Mouse (Mus musculus): Measurements from ENCODE around the gene Pla2g4a. TPM values are rescaled to one million over a fixed set of nuclear protein-coding genes. Genes with fewer than 3 reads are reported as not detected.

The Pla2g4a gene
- 2.0 and 2.2 TPM in 2 replicates for polyA plus RNA-seq (2021; fragmentation: Nextera tagmentation)
- long read RNA-seq, experiment 1, transcript Pla2g4a-201 (18 exons, 2,856 nt) = major isoform, 20 of 24 reads
- long read RNA-seq, experiment 1, partial matches to known transcripts = 1 of 24 reads
- long read RNA-seq, experiment 1, other reads (novel, unspliced or antisense) = 3 of 24 reads
- long read RNA-seq, experiment 2, partial matches to known transcripts = 1 of 4 reads
- long read RNA-seq, experiment 2, other reads (novel, unspliced or antisense) = 1 of 4 reads

DNA sequence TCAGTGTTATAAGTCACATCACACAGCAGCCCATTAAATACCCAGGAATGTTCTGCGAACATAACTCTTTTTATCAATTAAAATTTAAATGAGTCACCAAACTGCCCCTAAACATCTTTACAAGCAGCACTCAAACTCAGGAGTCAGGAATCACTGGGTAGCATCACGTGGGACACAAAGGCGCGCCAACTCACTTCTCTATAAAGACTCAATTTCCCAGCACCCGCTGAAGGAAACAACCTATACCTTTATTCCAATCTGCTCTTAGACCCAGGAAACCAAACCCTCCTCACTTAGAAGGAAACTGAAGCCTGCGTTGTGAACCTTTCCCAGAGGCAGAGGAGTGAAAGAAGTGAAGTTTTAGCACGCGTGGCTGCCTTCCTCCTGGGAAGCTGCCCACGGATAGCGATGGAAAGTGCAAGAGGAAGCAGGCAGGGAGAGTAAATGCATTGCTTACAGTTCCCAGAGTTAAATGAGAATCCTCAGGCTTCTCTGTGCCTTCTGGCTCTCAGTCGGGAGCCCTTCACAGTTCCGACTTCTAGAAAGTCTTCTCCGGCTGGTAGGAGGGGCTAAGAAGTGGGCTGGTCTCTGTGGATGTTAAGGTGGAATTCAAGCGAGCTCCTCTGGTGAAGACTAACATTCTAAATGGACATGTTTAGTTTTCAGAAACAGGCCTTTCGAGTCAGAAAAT, at the start of gene Pla2g4a:
Pla2g4a (minus strand) TSS at position 557 of the 691 bp plus-strand sequence.

Other genes starting within 250 kb of the Pla2g4a start
- gene Ptgs2, start 138.7 kb upstream of the Pla2g4a start, polyA plus RNA-seq (2021; fragmentation: Nextera tagmentation) = 3.8 and 4.3 TPM in 2 replicates

All from left cerebral cortex, adult 6 months (tissue).